ENCODE assay signal across 8 mouse cellular contexts in the genomic region with DNA sequence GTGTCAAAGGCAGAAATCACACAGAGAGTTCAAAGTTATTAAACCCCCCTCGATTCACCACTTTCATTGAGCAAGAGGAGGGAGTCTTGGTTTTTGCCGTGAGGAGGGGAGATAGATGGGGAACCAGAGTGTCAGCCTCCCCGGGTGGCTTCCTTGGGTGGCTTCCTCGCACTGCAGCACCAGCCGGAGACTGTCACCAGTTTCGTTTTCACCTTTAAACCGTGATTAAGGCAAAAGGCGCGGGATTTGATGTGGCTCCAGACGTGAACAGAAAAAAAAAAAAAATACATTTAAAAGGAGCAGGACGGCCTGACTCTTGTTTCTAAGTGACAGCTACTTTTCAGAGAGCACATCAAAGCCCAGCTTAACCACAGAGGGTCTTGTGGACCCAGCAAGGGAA. TPM values are rescaled to one million over a fixed set of nuclear protein-coding genes. Genes with fewer than 3 reads are reported as not detected.
DNase-seq lines count a peak whose midpoint lies in the region; ATAC-seq lines count a peak whose summit lies in the region.

No protein-coding gene starts in this region.

- peak overlapping the region; percentile 61; the same call in 1 of the 2 replicates for H3K27ac ChIP-seq in embryonic facial prominence, embryonic 11.5 days (replicated peaks; ENCODE audit: low read depth, low read length)
- H3K27ac ChIP-seq in hindbrain, embryonic 14.5 days, result 0 out of 2 replicates have a peak overlapping the region, but pooled peaks have one; percentile 11
- H3K27ac ChIP-seq in liver, embryonic 15.5 days (replicated peaks), result no peak overlapping the region

- H3K9me3 ChIP-seq in embryonic facial prominence, embryonic 11.5 days (replicated peaks; ENCODE audit: control insufficient read depth, low read length), result no peaks in the 10 kb centered on the region
- no peaks in the 10 kb centered on the region for H3K9me3 ChIP-seq in hindbrain, embryonic 14.5 days (ENCODE audit: control insufficient read depth, low read length)
- no peaks in the 10 kb centered on the region for H3K9me3 ChIP-seq in liver, embryonic 15.5 days (replicated peaks)

- WGBS in embryonic facial prominence, embryonic 11.5 days, result 2% methylated on average over 11 of the region's 11 CpGs
- 11% methylated on average over 11 of the region's 11 CpGs for WGBS in hindbrain, embryonic 14.5 days
- WGBS in liver, embryonic 15.5 days (ENCODE audit: insufficient replicate concordance), result under 1% methylated on average over 11 of the region's 11 CpGs

- no peak overlapping the region for H3K4me3 ChIP-seq in embryonic facial prominence, embryonic 11.5 days (ENCODE audit: low read depth, low read length)
- no peak overlapping the region for H3K4me3 ChIP-seq in hindbrain, embryonic 14.5 days (replicated peaks; ENCODE audit: low read length)
- peak overlapping the region; percentile 35 for H3K4me3 ChIP-seq in liver, embryonic 15.5 days (replicated peaks)

- H3K4me1 ChIP-seq in embryonic facial prominence, embryonic 11.5 days (ENCODE audit: control insufficient read depth, insufficient read depth, low read length), result no peaks in the 10 kb centered on the region; the same call in 1 of the 2 replicates
- peaks cover 16% of the 10 kb centered on the region for H3K4me1 ChIP-seq in hindbrain, embryonic 14.5 days (replicated peaks; ENCODE audit: control insufficient read depth, insufficient read depth, low read length)
- peaks cover 21% of the 10 kb centered on the region for H3K4me1 ChIP-seq in liver, embryonic 15.5 days (replicated peaks)

- H3K4me2 ChIP-seq in embryonic facial prominence, embryonic 11.5 days (ENCODE audit: low read depth, low read length), result peak overlapping the region; percentile 32; the same call in 1 of the 2 replicates
- H3K4me2 ChIP-seq in hindbrain, embryonic 14.5 days (replicated peaks), result peak overlapping the region; percentile 56
- H3K4me2 ChIP-seq in liver, embryonic 15.5 days, result peak overlapping the region; percentile 64

- no peaks in the 10 kb centered on the region; the same call in 1 of the 2 replicates for H3K36me3 ChIP-seq in embryonic facial prominence, embryonic 11.5 days (replicated peaks; ENCODE audit: control insufficient read depth, insufficient read depth, low read depth, low read length)
- H3K36me3 ChIP-seq in hindbrain, embryonic 14.5 days (replicated peaks; ENCODE audit: control insufficient read depth, insufficient read depth), result no peaks in the 10 kb centered on the region
- H3K36me3 ChIP-seq in liver, embryonic 15.5 days (replicated peaks), result no peaks in the 10 kb centered on the region

- peak; percentile 51; the same call in 1 of the 2 replicates for ATAC-seq in embryonic facial prominence, embryonic 11.5 days (replicated peaks; ENCODE audit: insufficient number of reproducible peaks, low FRiP score, low TSS enrichment, low read depth)
- ATAC-seq in hindbrain, embryonic 14.5 days (ENCODE audit: low FRiP score), result no peak
- no peak for ATAC-seq in liver, embryonic 15.5 days (ENCODE audit: insufficient read depth)

- peak; percentile 45 for DNase-seq in adrenal gland, adult 2 months
- no peak for DNase-seq in adrenal gland, adult 18-20 months (ENCODE audit: low spot score in 2 of 2)
- DNase-seq in embryonic facial prominence, embryonic 11.5 days (ENCODE audit: low spot score), result peak; percentile 44
- no peak for DNase-seq in hindbrain, embryonic 14.5 days (ENCODE audit: low spot score)
- DNase-seq in neural tube, embryonic 10.5 days (ENCODE audit: extremely low spot score, low spot score), result peak; percentile 22
- no peak for DNase-seq in left cerebral cortex, postnatal 36 days (ENCODE audit: low spot score in 2 of 2)
- DNase-seq in right cerebral cortex, adult 2 months (ENCODE audit: low spot score in 2 of 2), result no peak

- no peaks in the 10 kb centered on the region for H3K27me3 ChIP-seq in embryonic facial prominence, embryonic 11.5 days (ENCODE audit: control insufficient read depth, insufficient read depth, low read length)
- H3K27me3 ChIP-seq in hindbrain, embryonic 14.5 days (ENCODE audit: control insufficient read depth, insufficient read depth, low read length), result no peaks in the 10 kb centered on the region
- H3K27me3 ChIP-seq in liver, embryonic 15.5 days, result no peaks in the 10 kb centered on the region

- no peak overlapping the region for H3K9ac ChIP-seq in embryonic facial prominence, embryonic 11.5 days (replicated peaks; ENCODE audit: low read length)
- H3K9ac ChIP-seq in hindbrain, embryonic 14.5 days, result no peak overlapping the region
- peak overlapping the region; percentile 32; the same call in 1 of the 2 replicates for H3K9ac ChIP-seq in liver, embryonic 15.5 days

- intact Hi-C loops in left cerebral cortex, postnatal 36 days (cut with DNase I), result no loop called here

RNA-seq across cellular contexts. Expression of a gene that starts 58.5 kb away (rescaled TPM):
- total RNA-seq in adrenal gland, adult 2 months (2021), result 100 to 1,000 TPM in 1 of 2 experiments, 10 to 100 TPM in 1; 70.4 to 146 TPM
- 105 TPM in 2 replicates for polyA plus RNA-seq in adrenal gland, adult 2 months (2012; rRNA removed)
- total RNA-seq in adrenal gland, adult 18-20 months (2021), result 100 to 1,000 TPM; 102 to 235 TPM
- polyA plus RNA-seq in embryonic facial prominence, embryonic 11.5 days (2014; fragmentation: Nextera tagmentation; extraction: Ambion mirVana), result 115 and 123 TPM in 2 replicates
- 28.4 and 33.0 TPM in 2 replicates for polyA plus RNA-seq in hindbrain, embryonic 14.5 days (2014; fragmentation: Nextera tagmentation; extraction: Ambion mirVana)
- 19.1 and 25.6 TPM in 2 replicates for polyA plus RNA-seq in liver, embryonic 15.5 days (2015; fragmentation: Nextera tagmentation; extraction: Ambion mirVana)
- 100 to 1,000 TPM in 1 of 2 experiments, 10 to 100 TPM in 1; 72.3 to 107 TPM for total RNA-seq in left cerebral cortex, postnatal 36 days (2021)

Comparison
In these comparisons a context has a peak if more than half of its experiments do, and no peak if none do; other contexts are left out.
1. DNase-seq: peak in adrenal gland, adult 2 months (single experiment), embryonic facial prominence, embryonic 11.5 days (single experiment) and neural tube, embryonic 10.5 days (single experiment); none in adrenal gland, adult 18-20 months (0 of 2), hindbrain, embryonic 14.5 days (single experiment), left cerebral cortex, postnatal 36 days (0 of 2) and right cerebral cortex, adult 2 months (0 of 2).
2. Peak in every context shown above with its lines, with median percentiles within 50 percentile points of each other: H3K4me2 ChIP-seq.